Mouse (Mus musculus): Measurements from ENCODE around the gene Scarf2. TPM values are rescaled to one million over a fixed set of nuclear protein-coding genes. Genes with fewer than 3 reads are reported as not detected.

The Scarf2 gene
- total RNA-seq, 2 experiments from 2014 or later, result 5.6 to 6.3 TPM

DNA sequence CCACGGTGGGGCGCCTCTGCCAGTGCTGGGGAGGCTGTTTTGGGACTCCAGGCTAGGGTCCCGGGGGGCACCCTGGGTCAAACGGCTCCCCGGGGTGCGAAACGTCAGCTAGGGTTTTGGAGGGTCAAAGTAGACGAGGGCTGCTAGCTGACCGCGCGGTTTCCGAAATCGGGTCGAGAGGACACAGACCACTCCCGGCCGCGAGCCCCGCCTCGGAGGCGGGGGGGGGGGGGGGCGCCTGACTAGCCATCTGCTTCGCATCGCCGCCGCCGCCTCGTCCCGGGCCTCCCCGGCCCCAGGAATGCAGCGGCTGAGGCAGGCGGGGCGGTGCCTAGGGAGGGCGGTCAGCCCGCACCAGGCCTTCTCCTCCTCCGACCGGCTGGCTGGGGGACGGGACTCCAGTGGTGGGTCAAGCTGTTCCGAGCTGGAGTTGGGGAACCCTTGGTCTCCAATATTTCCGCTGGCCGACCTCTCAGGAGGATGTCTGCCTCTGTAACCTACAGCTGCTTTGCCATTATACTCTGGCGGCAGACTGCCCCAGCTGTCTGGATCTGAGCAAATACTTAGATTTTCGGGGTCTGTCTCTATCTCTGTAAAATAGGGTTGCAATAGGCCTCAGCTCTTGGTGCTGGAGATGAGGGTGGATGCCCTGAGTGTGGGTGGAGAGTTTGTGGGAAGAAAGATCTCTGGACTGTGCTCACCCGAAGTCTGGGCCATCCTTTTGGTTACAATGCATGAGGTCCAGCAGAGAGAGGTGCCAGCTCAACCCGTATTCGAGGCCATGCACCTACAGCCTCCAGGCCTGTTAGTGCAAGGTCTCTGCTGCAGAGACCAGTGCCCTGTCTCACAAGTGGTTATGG, 1.5 kb downstream of the Scarf2 start:
- intact Hi-C loops (cut with DNase I), result no loop called here
- no peak for DNase-seq

DNA sequence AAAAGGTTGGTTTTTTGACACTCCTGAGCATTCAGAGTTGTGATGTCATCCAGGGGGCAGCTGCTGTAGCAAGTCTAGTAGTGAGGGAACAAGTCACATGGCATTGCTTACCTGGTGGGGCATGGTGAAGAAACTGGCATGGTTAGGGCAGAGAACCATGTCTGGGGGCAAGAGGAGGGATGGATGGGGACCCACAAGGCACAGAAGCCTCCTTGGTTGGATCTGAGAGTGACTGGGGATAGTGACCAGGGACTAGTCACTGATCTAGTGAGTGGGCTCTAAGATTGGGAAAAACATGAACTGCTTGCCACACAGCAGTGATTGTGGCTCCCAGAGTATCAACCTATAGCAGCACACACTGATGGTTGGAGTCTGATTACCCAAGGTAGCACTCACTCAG, 2.5 kb downstream of the Scarf2 start:
- DNase-seq, result no peak
- intact Hi-C loops (cut with DNase I), result no loop called here

DNA sequence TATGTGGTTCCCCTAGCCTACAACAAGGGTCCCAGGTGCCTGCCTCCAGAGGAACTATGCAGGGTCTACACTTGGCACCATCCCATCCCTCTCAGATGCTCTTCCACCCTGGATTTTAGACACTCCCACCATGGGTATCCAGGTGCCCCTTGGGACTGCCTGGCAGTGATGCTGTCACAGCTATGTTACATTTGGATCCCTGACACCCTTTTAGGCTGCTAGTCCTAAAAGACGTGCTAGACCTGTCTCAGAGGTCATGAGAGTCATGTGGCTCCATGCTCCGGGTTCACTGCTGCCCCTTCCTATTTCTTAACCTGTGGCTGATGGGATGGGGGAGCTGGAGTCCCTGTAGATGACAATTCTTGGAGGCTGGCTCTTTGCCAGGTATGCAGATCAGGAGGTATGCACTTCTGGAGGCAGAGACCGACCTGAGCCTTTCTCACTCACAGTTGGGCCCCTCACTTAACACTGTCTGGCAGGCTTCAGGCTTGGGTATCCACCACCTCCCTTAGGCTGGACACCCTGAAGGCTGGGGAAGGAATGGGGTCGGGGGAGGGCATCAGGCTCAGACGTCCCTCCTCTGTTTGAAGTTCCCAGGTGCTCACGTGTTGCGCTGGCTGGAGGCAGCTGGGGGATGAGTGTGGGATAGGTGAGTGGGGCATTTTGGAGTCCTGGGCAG, 4.8 kb downstream of the Scarf2 start:
- intact Hi-C loops (cut with DNase I), result no loop called here
- DNase-seq, result no peak

DNA sequence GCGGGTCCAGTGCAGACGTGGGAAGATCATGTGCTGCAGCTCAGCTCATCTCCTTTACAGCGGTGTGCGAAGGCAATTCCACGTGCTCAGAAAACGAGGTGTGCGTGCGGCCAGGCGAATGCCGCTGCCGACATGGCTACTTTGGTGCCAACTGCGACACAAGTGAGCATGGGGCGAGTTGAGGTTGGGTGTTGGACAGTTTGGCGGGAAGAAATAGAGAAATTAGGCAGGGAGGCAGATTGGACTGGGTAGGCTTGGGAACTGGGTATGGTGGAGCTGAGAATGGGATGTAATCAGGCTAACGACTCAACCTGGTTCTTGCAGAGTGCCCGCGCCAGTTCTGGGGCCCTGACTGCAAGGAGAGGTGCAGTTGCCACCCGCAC, 5.4 kb downstream of the Scarf2 start:
- intact Hi-C loops (cut with DNase I), result no loop called here
- no peak for DNase-seq

- intact Hi-C loops (cut with DNase I), result no loop called here
- DNase-seq, result peak; percentile 32
These were observed 6.0 kb downstream of the Scarf2 start for GRCm38 (mm10) chr16:17802839-17803674.

- DNase-seq, result no peak
- intact Hi-C loops (cut with DNase I), result no loop called here
These were observed 6.8 kb downstream of the Scarf2 start for GRCm38 (mm10) chr16:17803675-17804448.

GRCm38 (mm10) chr16:17804449-17804912, 7.4 kb downstream of the Scarf2 start:
- intact Hi-C loops (cut with DNase I), result no loop called here
- no peak for DNase-seq

GRCm38 (mm10) chr16:17804982-17805381, 7.9 kb downstream of the Scarf2 start:
- no peak for DNase-seq
- intact Hi-C loops (cut with DNase I), result no loop called here

DNA sequence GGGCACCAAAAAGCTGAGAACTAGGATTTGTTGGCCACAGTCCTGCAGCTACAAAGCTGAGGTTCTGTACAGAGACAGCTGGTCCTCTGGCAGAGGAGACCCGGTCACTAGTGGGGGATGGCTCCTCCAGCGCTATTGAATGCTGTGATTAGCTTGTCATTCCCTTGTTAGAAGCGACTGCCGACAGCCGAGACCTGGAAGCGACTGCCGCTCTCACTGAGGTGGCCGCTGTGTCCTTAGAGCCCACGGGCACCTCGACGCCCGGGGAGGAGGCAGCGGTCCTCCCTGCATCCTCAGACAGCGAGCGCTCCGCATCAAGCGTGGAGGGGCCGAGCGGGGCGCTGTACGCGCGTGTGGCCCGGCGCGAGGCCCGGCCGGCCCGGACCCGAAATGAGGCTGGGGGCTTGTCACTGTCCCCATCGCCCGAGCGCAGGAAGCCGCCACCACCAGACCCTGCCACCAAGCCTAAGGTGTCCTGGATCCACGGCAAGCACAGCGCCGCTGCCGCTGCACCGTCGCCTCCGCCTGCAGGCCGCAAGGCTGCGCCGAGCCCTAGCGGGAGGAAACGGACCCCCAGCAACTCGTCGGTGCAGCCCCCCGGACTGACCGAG, 9.6 kb downstream of the Scarf2 start:
- intact Hi-C loops (cut with DNase I), result no loop called here

GRCm38 (mm10) chr16:17807192-17808009, 10.3 kb downstream of the Scarf2 start:
- DNase-seq, result peak; percentile 87
- intact Hi-C loops (cut with DNase I), result no loop called here

More for the DNA sequence above, 9.6 kb downstream of the Scarf2 start:
- peak; percentile 38 for DNase-seq

GRCm38 (mm10) chr16:17809125-17809524, 12.0 kb downstream of the Scarf2 start:
- intact Hi-C loops (cut with DNase I), result no loop called here
- DNase-seq, result peak; percentile 52

- intact Hi-C loops (cut with DNase I), result no loop called here
- no peak for DNase-seq
These were observed 12.6 kb downstream of the Scarf2 start for GRCm38 (mm10) chr16:17809711-17810110.

DNA sequence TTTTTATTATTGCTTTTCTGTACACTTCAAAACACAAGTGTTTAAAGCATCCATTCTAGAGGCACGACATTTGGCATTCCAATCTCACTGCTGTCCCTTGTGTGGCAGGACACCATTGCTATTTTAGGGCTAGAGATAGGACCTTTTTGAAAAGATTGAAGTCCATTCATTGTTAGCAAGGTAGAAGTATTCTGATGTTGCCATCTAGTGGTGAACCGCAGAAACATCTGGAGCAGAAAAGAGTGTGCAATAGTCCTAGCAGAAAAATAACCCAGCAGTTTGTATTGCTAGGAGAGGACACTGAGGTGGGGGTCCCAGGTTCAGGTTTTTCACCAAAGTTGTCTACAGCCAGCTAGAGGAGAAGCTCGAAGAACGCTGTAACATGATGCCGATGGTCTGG, 15.0 kb downstream of the Scarf2 start:
- DNase-seq, result no peak
- intact Hi-C loops (cut with DNase I), result no loop called here

- intact Hi-C loops (cut with DNase I), result no loop called here
These were observed 16.1 kb downstream of the Scarf2 start for GRCm38 (mm10) chr16:17813173-17813572.

DNA sequence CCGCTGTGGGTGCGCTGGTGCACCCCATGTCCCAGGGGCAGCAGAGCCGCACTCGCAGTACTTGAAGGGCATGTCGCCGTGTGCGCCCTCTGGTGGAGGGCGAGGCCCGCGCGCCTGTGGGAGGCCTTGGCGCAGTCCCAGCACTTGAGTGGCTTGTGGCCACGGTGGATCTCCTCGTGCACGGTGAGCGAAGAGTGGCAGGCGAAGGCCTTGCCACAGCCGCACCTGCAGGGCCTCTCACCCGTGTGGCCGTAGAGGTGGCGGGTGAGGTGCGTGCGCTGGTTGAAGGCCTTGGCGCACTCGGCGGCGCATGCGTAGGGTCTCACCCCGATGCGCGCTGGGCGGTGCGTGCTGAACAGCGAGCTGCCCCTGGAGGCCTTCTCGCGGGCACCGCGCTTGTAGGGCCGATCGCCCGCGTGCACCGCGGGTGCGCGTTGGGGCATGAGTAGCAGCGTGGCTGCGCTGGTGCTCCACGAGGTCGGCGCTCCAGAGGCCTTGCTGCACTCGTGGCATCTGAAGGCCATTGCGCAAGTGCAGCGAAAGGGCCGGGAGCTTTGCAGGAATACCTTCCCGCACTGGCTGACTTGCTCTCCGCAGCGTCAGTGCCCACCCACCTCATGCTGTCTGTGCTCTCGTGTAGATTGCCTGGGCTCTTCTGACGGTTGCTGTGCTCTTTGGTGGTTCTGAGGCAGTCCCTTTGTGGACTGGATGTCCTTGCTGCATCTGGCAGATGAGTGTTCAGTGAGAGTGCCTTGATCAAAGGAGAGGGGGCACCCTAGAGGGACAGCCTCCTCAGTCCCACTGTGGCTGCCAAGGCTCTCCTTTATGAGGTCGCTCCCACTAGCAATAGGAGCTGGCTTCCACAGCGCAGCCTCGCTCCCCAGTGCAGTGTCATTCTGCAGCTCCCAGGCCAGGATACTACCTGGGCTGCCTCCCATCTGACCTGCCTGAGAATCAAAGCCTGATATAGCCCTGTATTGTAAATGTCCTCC, 18.6 kb downstream of the Scarf2 start:
- DNase-seq, result peak; percentile 73
- intact Hi-C loops (cut with DNase I), result no loop called here

More at GRCm38 (mm10) chr16:17813173-17813572, 16.1 kb downstream of the Scarf2 start:
- DNase-seq, result no peak

GRCm38 (mm10) chr16:17816528-17816927, 19.4 kb downstream of the Scarf2 start:
- no peak for DNase-seq
- intact Hi-C loops (cut with DNase I), result no loop called here

DNA sequence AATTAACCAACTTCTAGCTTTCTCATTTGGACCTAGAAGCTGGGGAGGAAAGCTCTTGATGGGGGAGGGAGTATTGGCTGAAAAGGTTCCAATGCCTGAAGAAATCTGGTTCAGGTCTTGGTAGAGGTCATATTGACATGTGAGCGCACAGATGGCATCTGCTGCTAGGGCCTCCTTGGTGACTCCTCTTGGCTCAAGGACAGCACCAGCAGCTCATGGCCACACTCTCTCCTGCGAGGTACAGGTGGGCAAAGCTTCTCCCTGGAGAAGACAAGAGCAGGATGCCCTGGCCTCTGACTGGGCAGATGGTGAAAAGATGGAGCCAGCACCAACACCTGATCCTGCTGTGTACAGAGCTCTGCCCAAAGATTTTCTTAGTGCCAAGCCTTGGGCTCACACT, 29.4 kb downstream of the Scarf2 start:
- no peak for DNase-seq
- intact Hi-C loops (cut with DNase I), result no loop called here

DNA sequence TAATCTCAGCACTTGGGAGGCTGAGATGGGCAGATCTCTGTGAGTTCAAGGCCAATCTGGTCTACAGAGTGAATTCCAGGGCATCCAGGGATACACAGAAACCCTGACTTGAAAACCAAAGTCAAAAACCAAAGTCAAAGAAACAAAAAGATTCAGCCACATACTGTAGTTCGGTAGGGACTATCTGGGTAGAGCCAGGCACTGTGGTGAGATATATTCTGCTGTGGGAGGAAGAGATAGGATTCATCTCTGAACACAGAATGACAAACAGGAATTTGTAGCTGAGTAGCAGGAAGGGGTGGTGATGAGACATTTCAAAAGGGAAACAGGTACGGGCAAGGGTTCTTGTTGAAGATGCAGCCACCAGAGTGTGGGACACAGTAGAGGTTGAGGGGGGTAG, 31.1 kb downstream of the Scarf2 start:
- no peak for DNase-seq
- intact Hi-C loops (cut with DNase I), result no loop called here

All from left cerebral cortex, postnatal 4 days (tissue).